In genomic region chr2:116922580-116923500, GRCm38 (mm10) we compare ENCODE assay signal across 13 mouse cellular contexts. TPM values are rescaled to one million over a fixed set of nuclear protein-coding genes. Genes with fewer than 3 reads are reported as not detected.
DNase-seq lines count a peak whose midpoint lies in the region; ATAC-seq lines count a peak whose summit lies in the region.
"Had no signal": no experiment of that assay in that cellular context is flagged by ENCODE, and none has a peak within 500 bp of the region (broad histone marks: within the 10 kb centered on the region; RNA-seq: fewer than 3 reads in every experiment).

No protein-coding gene starts in this region.

- no peak for DNase-seq in frontal cortex, postnatal 14 days (ENCODE audit: low spot score in 2 of 2)
- peak; percentile 62 for DNase-seq in testis, postnatal 14 days (ENCODE audit: low spot score)
- no peak for DNase-seq in testis, postnatal 10 days (ENCODE audit: low spot score)
- DNase-seq in cerebellum, adult 9-10 months: no peak
- DNase-seq in natural killer cell, adult 2 months (ENCODE audit: low spot score in 2 of 2): no peak
- no peak for DNase-seq in adrenal gland, postnatal 25 days
- DNase-seq: cerebellum, adult 18-20 months; right cerebral cortex, postnatal 14 days had no signal

- peak; percentile 53 for ATAC-seq in frontal cortex, adult (ENCODE audit: low TSS enrichment)
- ATAC-seq in megakaryocyte, adult 5-6 weeks (ENCODE audit: poor library complexity, severe bottlenecking): 0 out of 2 replicates have a peak, but pooled peaks have one; percentile 14
- ATAC-seq: forebrain, embryonic 14.5 days had no signal

RNA-seq across cellular contexts. Expression of gene Tmco5, which starts 44.3 kb away (rescaled TPM):
- total RNA-seq in megakaryocyte, adult 5-6 weeks (2015): not detected in 2 replicates
- not detected in 2 replicates for total RNA-seq in megakaryocyte, adult 5-6 weeks (2017)
- not detected in 2 replicates for total RNA-seq in adrenal gland, postnatal 25 days (2021)
- total RNA-seq: gastrocnemius, adult 18-20 months; heart, adult 8-10 months had no signal
